In the genomic region with DNA sequence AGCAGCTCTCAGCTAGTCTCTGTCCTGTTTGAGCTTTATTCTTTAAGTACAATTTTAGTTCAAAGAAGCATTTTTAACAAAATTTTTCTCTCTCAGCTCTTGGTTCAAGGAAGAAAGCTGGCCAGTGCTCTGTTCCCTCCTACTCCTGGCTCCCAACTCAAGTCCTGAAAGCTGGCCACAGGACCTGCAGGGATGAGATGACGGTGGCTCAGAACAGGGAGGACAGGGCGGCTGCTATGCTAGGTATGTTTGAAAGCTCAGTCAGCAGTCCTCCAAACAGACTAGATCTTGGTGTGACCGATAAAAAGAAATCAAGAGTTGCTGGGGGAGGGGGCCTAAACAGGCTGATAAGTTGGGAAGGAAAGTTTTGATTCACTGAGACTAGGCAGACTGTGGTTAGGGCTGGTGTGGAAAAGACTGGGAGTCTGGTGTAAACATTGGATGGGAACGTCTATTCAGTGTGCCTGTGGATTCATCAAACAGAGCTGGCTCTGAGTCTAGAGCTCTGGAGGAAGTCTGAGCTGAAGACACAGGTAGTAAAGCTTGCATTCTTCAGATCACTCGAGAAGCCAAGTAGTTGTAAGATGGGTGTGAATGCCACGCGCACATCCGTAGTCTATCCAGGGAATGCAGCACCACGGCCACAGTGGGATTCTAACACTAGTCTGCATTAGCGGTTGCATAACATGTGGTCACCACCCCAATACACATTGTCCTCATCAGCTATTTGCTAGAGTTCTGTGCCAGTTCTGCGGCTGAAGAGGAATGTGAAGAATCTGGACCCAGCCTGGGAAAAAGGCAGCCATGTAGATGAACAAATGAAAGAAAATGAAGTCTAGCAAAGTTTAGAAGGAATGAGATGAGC, we compare ENCODE assay signal across 8 mouse cellular contexts. TPM values are rescaled to one million over a fixed set of nuclear protein-coding genes. Genes with fewer than 3 reads are reported as not detected.
DNase-seq lines count a peak whose midpoint lies in the region; ATAC-seq and TF ChIP-seq lines count a peak whose summit lies in the region.

No protein-coding gene starts in this region.

- no peak overlapping the region for H3K9ac ChIP-seq in embryonic facial prominence, embryonic 15.5 days
- H3K9ac ChIP-seq in intestine, postnatal 0 days (ENCODE audit: low read depth, low read length), result no peak overlapping the region

- peak; percentile 16 for DNase-seq in embryo, embryonic 10.5 days (ENCODE audit: low spot score)
- no peak for DNase-seq in embryo, embryonic 9.5 days (ENCODE audit: extremely low spot score)
- peak; percentile 32 for DNase-seq in heart, postnatal 4 days
- peak; percentile 27 for DNase-seq in mesoderm, embryonic 11.5 days (ENCODE audit: low read depth, low spot score)
- no peak for DNase-seq in cerebellum, adult 2 months
- DNase-seq in cerebellum, adult 11-12 months, result no peak

- peak; percentile 63 for ATAC-seq in embryonic facial prominence, embryonic 15.5 days (ENCODE audit: insufficient number of reproducible peaks, low FRiP score, low TSS enrichment, low read depth)
- ATAC-seq in intestine, postnatal 0 days, result no peak

- peak overlapping the region; percentile 76 for H3K27ac ChIP-seq in embryonic facial prominence, embryonic 15.5 days (replicated peaks)
- H3K27ac ChIP-seq in cerebellum, adult 2 months (ENCODE audit: insufficient read depth, low read length), result no peak overlapping the region
- H3K27ac ChIP-seq in intestine, postnatal 0 days (ENCODE audit: low read depth, low read length), result no peak overlapping the region

- H3K9me3 ChIP-seq in embryonic facial prominence, embryonic 15.5 days (replicated peaks), result no peaks in the 10 kb centered on the region
- no peaks in the 10 kb centered on the region for H3K9me3 ChIP-seq in intestine, postnatal 0 days (ENCODE audit: control insufficient read depth)

- H3K27me3 ChIP-seq in embryonic facial prominence, embryonic 15.5 days, result no peaks in the 10 kb centered on the region
- H3K27me3 ChIP-seq in cerebellum, adult 2 months (ENCODE audit: control insufficient read depth, insufficient read depth, low read length), result no peaks in the 10 kb centered on the region; the same call in 1 of the 2 replicates
- no peaks in the 10 kb centered on the region for H3K27me3 ChIP-seq in intestine, postnatal 0 days (replicated peaks; ENCODE audit: control insufficient read depth, insufficient read depth, low read length)

- TF ChIP-seq POLR2A in cerebellum, adult 2 months (IDR thresholded peaks at IDR 0.05; ENCODE audit: borderline replicate concordance, insufficient read depth, low read length), result no peak

- no peak overlapping the region for H3K4me3 ChIP-seq in embryonic facial prominence, embryonic 15.5 days (replicated peaks)
- no peak overlapping the region for H3K4me3 ChIP-seq in cerebellum, adult 2 months (replicated peaks; ENCODE audit: insufficient read depth, low read depth, low read length)
- no peak overlapping the region for H3K4me3 ChIP-seq in intestine, postnatal 0 days (ENCODE audit: low read depth, low read length)

- 42% methylated on average over 11 of the region's 11 CpGs for WGBS in embryonic facial prominence, embryonic 15.5 days
- WGBS in cerebellum, adult 2 months, result 78% methylated on average over 11 of the region's 11 CpGs
- 60% methylated on average over 11 of the region's 11 CpGs for WGBS in intestine, postnatal 0 days

- H3K36me3 ChIP-seq in embryonic facial prominence, embryonic 15.5 days, result no peaks in the 10 kb centered on the region
- no peaks in the 10 kb centered on the region for H3K36me3 ChIP-seq in intestine, postnatal 0 days (ENCODE audit: control insufficient read depth, insufficient read depth)

- H3K4me2 ChIP-seq in embryonic facial prominence, embryonic 15.5 days (replicated peaks), result no peak overlapping the region
- no peak overlapping the region for H3K4me2 ChIP-seq in intestine, postnatal 0 days (replicated peaks; ENCODE audit: low read depth)

- no peak for TF ChIP-seq CTCF in cerebellum, adult 2 months (IDR thresholded peaks at IDR 0.05; ENCODE audit: borderline replicate concordance, insufficient read depth, low read depth, low read length)
- TF ChIP-seq CTCF in intestine, postnatal 0 days (IDR thresholded peaks at IDR 0.05; ENCODE audit: low read depth), result no peak

- H3K4me1 ChIP-seq in embryonic facial prominence, embryonic 15.5 days, result peaks cover 31% of the 10 kb centered on the region
- no peaks in the 10 kb centered on the region for H3K4me1 ChIP-seq in cerebellum, adult 2 months (ENCODE audit: control insufficient read depth, insufficient read depth, low read length)
- H3K4me1 ChIP-seq in intestine, postnatal 0 days (replicated peaks; ENCODE audit: control insufficient read depth, insufficient read depth, low read length), result no peaks in the 10 kb centered on the region

RNA-seq across cellular contexts. Expression of a gene that starts 53.3 kb away (rescaled TPM):
- 56.1 and 57.9 TPM in 2 replicates for polyA plus RNA-seq in embryonic facial prominence, embryonic 15.5 days (2015; fragmentation: Nextera tagmentation; extraction: Ambion mirVana)
- total RNA-seq in heart, postnatal 4 days (2021), result 10 to 100 TPM; 16.2 to 16.8 TPM
- 16.9 and 17.3 TPM in 2 replicates for polyA plus RNA-seq in cerebellum, adult 2 months (2012; rRNA removed)
- 11.6 and 14.5 TPM in 2 replicates for polyA plus RNA-seq in intestine, postnatal 0 days (2015; fragmentation: Nextera tagmentation; extraction: Ambion mirVana)

RNA-seq across cellular contexts. Expression of a gene that starts 53.6 kb away (rescaled TPM):
- polyA plus RNA-seq in embryonic facial prominence, embryonic 15.5 days (2015; fragmentation: Nextera tagmentation; extraction: Ambion mirVana), result 1.1 and 1.5 TPM in 2 replicates
- under 1 TPM; 0.95 to 0.98 TPM for total RNA-seq in heart, postnatal 4 days (2021)
- 0.29 and 0.36 TPM in 2 replicates for polyA plus RNA-seq in cerebellum, adult 2 months (2012; rRNA removed)
- 4.1 and 5.3 TPM in 2 replicates for polyA plus RNA-seq in intestine, postnatal 0 days (2015; fragmentation: Nextera tagmentation; extraction: Ambion mirVana)

Comparison
In these comparisons a context has a peak if more than half of its experiments do, and no peak if none do; other contexts are left out.
1. DNase-seq: peak in embryo, embryonic 10.5 days (single experiment), heart, postnatal 4 days (single experiment) and mesoderm, embryonic 11.5 days (single experiment); none in embryo, embryonic 9.5 days (single experiment), cerebellum, adult 2 months (0 of 2) and cerebellum, adult 11-12 months (single experiment).